Mouse (Mus musculus): Measurements from ENCODE around the gene Shld1.
A peak's percentile ranks its signal among the peaks of the same experiment; 100 is the strongest.

Shld1 gene

DNA sequence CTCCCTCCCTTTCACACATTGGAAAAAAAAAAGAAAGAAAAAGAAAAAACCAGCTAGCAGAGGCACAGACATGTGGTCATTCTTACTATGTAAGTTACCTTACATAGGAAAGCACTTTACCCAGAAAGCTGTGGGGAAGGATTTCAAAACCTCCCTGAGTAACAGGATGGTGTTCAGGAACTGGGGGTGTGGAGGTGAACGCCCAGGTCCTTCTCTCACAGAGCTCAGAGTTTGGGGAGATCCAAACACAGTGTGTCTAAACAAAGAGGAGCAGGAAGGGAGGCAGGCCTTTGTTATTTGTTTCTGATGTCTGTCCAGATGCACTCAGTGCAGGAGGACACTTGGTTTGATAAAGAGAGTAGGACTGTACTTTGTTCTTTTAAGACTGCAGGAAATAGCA lies 5.6 kb downstream of the Shld1 start:
- peak; percentile 42 for DNase-seq (ENCODE audit: low read depth, low spot score)

DNA sequence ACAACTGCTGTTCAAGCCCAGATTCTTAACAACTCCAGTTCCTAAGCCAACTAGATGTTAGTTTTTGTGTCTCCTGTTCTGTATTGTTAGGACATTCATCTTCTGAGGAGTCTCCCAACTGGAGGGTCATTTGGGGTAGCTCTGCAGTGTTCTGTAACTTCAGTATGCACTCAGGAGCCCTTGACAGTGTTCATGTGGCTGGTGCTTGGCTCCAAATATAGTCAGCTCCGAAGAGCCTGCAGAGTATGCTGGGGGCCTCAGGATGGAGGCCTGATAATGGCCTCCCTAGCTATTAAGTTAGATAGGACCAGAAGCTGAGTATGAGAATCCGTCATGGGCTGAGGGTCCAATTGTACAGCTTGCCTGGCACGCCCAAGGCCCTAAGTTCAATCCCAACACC lies 7.2 kb downstream of the Shld1 start:
- no peak for DNase-seq (ENCODE audit: low read depth, low spot score)

GRCm38 (mm10) chr2:132695358-132696093 lies 8.8 kb downstream of the Shld1 start:
- DNase-seq (ENCODE audit: low read depth, low spot score), result no peak

DNA sequence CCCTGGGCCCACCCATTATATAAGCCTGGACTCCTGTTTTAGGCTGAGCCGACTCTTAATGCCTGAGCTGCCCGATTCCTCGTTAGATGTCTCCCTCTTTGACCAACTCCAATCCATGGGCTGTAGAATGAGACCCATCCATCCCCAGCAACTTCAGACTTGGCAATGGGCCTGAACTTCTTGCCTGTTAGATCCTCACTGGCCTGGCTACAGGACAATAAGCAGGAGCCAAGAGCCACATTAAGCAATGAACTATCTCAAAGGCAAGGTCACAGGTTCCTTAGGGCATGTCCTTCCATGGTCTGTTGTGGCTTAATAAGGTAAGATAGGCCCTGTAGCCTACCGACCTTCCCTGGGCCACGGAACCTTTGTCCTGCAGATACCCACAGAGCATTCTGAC lies 9.8 kb downstream of the Shld1 start:
- DNase-seq (ENCODE audit: low read depth, low spot score), result no peak

DNA sequence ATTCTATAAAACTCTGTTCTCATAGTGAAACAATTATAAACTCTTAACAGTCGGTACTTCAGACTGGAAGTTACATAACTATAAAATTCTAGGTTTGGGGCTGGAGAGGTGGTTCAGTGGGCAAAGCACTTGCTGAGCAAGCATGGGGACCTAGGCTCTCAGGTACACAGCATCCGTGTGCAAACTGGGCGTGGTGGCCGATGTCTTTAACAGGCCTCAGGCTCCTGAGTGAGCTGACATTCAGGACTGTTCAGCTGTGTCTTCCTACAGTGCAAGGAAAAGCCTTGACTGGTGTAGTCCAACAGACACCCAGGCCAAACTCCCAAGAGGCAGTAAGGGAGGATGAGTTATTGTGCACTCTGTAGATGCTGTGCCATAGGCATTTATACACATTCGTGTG lies 10.5 kb downstream of the Shld1 start:
- DNase-seq (ENCODE audit: low read depth, low spot score), result no peak

DNA sequence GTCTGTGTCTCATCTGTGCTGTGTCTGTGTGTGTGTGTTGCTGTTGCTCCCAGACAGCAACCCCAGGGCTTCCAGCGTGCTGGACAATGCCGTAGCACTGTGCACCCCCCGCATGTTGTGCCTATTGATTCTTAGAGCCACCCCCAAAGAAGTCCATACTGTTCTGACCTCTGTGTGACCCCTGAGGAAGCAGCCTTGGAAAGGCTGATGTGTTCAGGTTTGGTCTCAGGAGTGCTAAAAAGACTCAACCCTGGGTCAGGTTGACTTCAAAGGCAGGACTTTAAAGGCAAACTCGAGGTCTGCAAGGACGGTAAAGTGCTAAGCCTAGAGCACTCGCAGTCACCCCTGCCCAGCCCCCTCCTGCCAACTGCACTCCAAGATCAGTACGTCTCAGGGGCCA lies 11.0 kb downstream of the Shld1 start:
- DNase-seq (ENCODE audit: low read depth, low spot score), result no peak

DNA sequence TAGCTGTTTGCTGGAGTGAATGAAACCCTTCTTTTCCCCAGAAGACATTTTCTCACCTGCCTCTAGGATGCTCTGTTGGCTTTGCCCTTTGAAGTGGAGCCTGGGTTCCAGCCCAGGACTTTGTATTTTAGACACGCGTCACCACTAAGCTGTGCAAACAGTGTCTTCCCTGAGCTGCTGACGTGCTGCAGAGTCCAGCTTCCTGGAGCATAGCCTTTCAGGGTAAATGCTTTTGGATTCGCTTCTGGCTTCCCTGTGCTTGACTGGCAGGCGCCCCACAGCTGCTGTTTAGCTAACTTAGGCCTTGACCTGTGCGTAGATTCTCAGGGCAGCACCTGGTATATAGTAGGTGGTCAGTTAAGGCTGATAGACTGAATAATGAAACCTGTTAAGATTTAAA lies 11.7 kb downstream of the Shld1 start:
- no peak for DNase-seq (ENCODE audit: low read depth, low spot score)

DNA sequence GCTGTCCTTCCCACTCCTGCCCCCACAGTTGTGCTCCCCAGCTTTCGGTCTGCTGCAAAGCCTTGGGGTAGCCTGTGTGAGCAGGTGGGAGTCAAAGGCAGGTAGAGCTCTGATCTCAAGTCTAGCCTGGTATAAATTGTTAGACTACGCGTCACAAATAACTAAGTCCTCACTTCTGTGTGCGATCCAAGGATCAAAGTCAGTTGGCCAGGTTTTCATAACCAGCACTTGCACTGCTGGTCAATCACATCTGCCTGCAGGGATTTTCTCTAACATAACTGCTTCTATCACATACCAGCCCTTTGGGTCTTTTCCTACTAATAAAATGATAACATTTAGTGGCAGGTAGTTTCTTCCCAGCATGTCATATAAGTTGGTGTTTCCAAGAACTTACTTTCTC lies 14.2 kb downstream of the Shld1 start:
- DNase-seq (ENCODE audit: low read depth, low spot score), result no peak

DNA sequence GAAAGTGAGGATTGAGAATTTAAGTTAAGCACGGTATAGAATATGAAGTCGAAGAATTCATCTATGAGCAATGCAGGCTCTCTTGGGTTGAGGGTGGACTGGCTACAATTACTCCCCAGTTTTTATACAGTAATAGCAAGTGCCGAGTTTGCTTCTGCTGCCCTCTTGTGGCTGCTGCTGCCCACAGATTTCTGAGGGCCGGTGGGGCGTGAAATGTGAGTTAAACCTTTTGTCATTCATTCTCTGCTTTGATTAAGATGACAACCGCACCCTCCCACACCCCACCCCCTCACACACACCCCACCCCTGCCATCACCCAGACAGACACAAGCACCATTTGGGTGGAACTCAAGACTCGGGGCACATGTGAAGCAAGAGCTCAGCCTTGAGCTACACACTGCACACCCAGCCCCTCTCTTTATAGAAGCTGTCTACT lies 14.7 kb downstream of the Shld1 start:
- DNase-seq (ENCODE audit: low read depth, low spot score), result peak; percentile 71

GRCm38 (mm10) chr2:132705251-132705992 lies 18.7 kb downstream of the Shld1 start:
- DNase-seq (ENCODE audit: low read depth, low spot score), result no peak

DNA sequence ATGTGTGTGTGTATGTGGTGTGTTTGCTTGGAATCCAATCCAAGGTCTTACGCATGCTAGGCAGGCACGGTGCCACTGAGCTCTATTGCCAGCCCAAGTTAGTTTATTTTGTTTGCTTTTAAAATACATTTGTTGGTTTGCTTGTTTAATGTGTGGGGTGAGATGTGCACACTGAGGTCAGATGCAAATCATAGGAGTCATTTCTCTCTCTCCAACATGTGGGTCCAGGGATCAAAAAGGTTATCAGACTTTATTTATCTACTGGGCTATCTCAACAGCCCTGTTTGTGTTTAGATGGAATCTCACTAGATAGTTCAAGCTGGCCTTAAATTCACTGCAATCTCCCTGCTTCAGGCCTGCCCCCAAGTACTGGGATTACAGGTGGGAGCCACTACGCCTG lies 19.6 kb downstream of the Shld1 start:
- no peak for DNase-seq (ENCODE audit: low read depth, low spot score)

- DNase-seq (ENCODE audit: low read depth, low spot score), result no peak
Observed at GRCm38 (mm10) chr2:132710488-132710887, 23.8 kb downstream of the Shld1 start.

GRCm38 (mm10) chr2:132712061-132712460 lies 25.3 kb downstream of the Shld1 start:
- DNase-seq (ENCODE audit: low read depth, low spot score), result no peak

GRCm38 (mm10) chr2:132714522-132714921 lies 27.8 kb downstream of the Shld1 start:
- no peak for DNase-seq (ENCODE audit: low read depth, low spot score)

DNA sequence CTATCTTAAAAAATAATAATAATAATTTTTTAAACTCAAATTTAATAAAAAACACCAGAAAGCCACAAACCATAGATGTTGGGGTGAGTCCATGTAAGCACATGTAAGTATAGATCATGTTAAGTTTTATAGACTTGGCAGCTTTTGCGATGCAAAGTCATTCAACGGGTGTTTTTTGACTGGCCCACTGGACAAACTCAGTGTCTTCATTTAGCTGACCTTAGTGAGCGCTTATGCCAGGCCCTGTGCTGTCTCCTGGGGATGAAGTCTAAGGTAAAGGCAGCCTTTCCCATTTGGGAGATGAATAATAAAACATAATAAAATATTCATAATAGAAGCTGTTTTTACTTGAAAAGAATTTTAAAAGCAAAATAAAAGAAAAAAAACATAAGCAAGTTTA lies 28.2 kb downstream of the Shld1 start:
- DNase-seq (ENCODE audit: low read depth, low spot score), result no peak

- no peak for DNase-seq (ENCODE audit: low read depth, low spot score)
Observed at GRCm38 (mm10) chr2:132715421-132716070, 28.8 kb downstream of the Shld1 start.

DNA sequence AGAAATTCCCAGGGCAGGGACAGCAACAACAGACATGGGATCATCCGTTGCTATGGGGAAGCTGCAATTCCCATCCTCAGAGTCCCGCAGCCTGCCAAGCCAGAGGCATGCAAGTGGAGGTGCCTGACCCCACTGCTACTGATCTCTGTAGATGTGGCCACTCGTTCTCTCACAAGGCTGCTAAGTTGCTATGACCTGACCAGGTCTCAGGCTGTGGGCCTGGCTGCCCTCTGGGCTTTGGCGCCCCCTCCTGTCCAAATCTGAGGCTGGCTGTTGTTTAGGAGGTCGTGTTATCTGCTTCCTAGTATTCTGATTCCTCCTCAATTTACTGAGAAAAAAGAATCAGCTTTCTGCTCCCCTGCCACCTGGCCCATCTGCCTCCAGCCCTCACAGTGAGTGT lies 29.4 kb downstream of the Shld1 start:
- peak; percentile 53 for DNase-seq (ENCODE audit: low read depth, low spot score)

- no peak for DNase-seq (ENCODE audit: low read depth, low spot score)
Observed at GRCm38 (mm10) chr2:132716901-132717536, 30.3 kb downstream of the Shld1 start.

DNA sequence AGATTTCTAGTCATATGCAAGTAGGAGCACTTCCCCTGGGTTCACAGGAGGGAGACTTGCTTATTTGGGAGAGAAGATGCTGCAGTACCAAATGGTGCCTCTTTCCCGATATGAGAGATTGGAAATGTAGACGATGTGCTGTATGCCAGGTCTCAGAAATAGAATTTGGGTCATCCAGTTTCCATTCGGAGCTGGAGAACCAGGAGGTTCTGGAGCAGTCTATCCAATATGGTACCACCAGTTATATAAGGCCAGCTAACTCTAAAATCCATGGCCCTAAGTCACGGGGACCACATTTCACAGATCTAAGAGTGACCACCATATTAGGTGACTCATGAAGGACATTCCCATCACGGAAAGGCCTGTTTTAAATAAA lies 30.8 kb downstream of the Shld1 start:
- DNase-seq (ENCODE audit: low read depth, low spot score), result no peak

DNA sequence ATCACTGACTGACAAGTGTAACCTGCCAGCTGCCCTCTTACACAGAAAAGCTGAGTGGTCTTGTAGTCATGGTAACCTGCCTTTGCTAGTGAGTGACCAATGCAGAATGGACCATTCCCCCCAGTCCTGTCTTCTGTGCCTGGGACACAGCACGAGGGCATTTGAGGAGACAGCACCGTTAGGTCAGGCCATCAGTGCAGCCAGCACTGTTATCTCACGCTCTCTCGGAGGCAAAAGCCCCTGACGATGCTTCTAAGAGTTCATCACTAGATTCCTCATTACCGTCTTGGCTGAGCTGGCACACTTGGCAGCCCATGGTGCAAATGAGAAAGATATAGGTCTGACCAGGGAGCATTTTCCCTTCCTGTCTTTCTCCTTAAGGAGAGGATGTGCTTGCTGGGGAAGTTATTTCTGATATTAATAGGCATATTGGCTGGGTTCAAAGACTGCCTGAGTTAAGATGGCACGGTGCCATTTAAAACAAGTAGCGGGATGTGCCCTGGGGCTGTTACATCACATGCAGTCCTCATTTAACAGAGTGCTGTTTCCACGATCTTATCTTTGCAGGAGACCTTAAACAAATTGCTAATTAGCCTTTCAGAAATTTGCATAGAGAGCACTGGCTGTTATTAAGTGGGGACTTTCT lies 34.3 kb downstream of the Shld1 start:
- DNase-seq (ENCODE audit: low read depth, low spot score), result no peak

- no peak for DNase-seq (ENCODE audit: low read depth, low spot score)
Observed at GRCm38 (mm10) chr2:132721844-132722243, 35.1 kb downstream of the Shld1 start.

GRCm38 (mm10) chr2:132723958-132724431 lies 37.3 kb downstream of the Shld1 start:
- no peak for DNase-seq (ENCODE audit: low read depth, low spot score)

All from CD4-positive helper T cell, adult 2 months (primary cell).